ENCODE assay signal across 24 mouse cellular contexts in the genomic region with DNA sequence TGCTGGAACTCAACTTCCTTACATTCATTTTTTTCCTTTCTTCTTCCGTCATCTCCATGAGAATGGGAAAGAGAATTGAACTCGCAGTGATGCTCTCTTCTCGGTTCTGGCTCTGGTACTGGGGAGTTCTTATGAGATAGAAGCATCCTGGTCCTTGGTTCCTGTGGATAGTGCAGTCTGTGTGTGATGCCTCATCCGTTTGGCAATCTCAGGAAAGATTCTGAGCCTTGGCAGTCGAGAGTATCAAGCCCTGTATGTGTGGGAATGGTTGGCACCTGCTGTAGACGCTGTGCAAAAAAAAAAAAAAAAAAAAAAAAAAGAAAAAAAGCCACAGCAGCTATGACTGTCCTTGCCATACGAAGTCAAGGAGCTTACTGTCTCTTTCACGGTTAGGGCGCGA. TPM values are rescaled to one million over a fixed set of nuclear protein-coding genes. Genes with fewer than 3 reads are reported as not detected.
DNase-seq lines count a peak whose midpoint lies in the region; TF ChIP-seq lines count a peak whose summit lies in the region.
"Had no signal": no experiment of that assay in that cellular context is flagged by ENCODE, and none has a peak within 500 bp of the region (broad histone marks: within the 10 kb centered on the region; RNA-seq: fewer than 3 reads in every experiment).

No protein-coding gene starts in this region.

- no peak for TF ChIP-seq CTCF in layer of hippocampus, adult 2 months (conservative IDR thresholded peaks at IDR 0.05)
- no peak for TF ChIP-seq CTCF in cerebellum, adult 2 months (IDR thresholded peaks at IDR 0.05; ENCODE audit: borderline replicate concordance, insufficient read depth, low read depth, low read length)

- H3K4me1 ChIP-seq in cerebellum, adult 2 months (ENCODE audit: control insufficient read depth, insufficient read depth, low read length), result peaks cover 40% of the 10 kb centered on the region
- H3K4me1 ChIP-seq: embryonic facial prominence, embryonic 10.5 days; heart, embryonic 12.5 days; kidney, embryonic 15.5 days; limb, embryonic 12.5 days had no signal

- WGBS in cerebellum, adult 2 months, result 12% methylated on average over 10 of the region's 10 CpGs

- H3K27ac ChIP-seq in layer of hippocampus, adult 2 months, result peak overlapping the region; percentile 72; the same call in 1 of the 2 replicates
- peak overlapping the region; percentile 70; the same call in 1 of the 2 replicates for H3K27ac ChIP-seq in cerebellum, adult 2 months (ENCODE audit: insufficient read depth, low read length)
- H3K27ac ChIP-seq: embryonic facial prominence, embryonic 10.5 days; hindbrain, embryonic 10.5 days; kidney, embryonic 15.5 days; limb, embryonic 12.5 days; macrophage; midbrain, embryonic 15.5 days; neural tube, embryonic 12.5 days had no signal

- H3K27me3 ChIP-seq in cerebellum, adult 2 months (ENCODE audit: control insufficient read depth, insufficient read depth, low read length), result no peaks in the 10 kb centered on the region
- H3K27me3 ChIP-seq: kidney, embryonic 15.5 days; limb, embryonic 12.5 days; midbrain, embryonic 15.5 days; neural tube, embryonic 12.5 days had no signal

- H3K4me3 ChIP-seq in layer of hippocampus, adult 2 months, result no peak overlapping the region
- H3K4me3 ChIP-seq in cerebellum, adult 2 months (replicated peaks; ENCODE audit: insufficient read depth, low read depth, low read length), result no peak overlapping the region
- H3K4me3 ChIP-seq: embryonic facial prominence, embryonic 10.5 days; heart, embryonic 12.5 days; hindbrain, embryonic 10.5 days; kidney, embryonic 15.5 days; limb, embryonic 12.5 days; midbrain, embryonic 15.5 days; neural tube, embryonic 12.5 days had no signal

- peak; percentile 70 for DNase-seq in cerebellum, adult 11-12 months
- no peak for DNase-seq in cerebellum, adult 8-10 months
- peak in 1 of 2 experiments; percentile 59 for DNase-seq in layer of hippocampus, adult 2 months (ENCODE audit: low spot score in 2 of 2)
- no peak for DNase-seq in layer of hippocampus, adult 9-10 months (ENCODE audit: low spot score)
- peak; percentile 48 to 86 for DNase-seq in cerebellum, adult 2 months
- peak; percentile 80 for DNase-seq in telencephalon, adult 2 months (ENCODE audit: low read depth, low spot score)
- no peak for DNase-seq in thymus, adult 18-20 months
- DNase-seq: adrenal gland, postnatal 14 days; gastrocnemius, postnatal 14 days; heart, adult 18-20 months; heart, postnatal 10 days; kidney, adult 11 months; kidney, postnatal 4 days; liver, postnatal 0 days; thymus, postnatal 36 days had no signal

- TF ChIP-seq POLR2A in cerebellum, adult 2 months (IDR thresholded peaks at IDR 0.05; ENCODE audit: borderline replicate concordance, insufficient read depth, low read length), result no peak

RNA-seq across cellular contexts. Expression of gene Phactr3, which starts 47.2 kb away (rescaled TPM):
- total RNA-seq in layer of hippocampus, adult 2 months (2021), result 100 to 1,000 TPM; 139 to 141 TPM
- 75.5 and 79.8 TPM in 2 replicates for polyA plus RNA-seq in cerebellum, adult 2 months (2012; rRNA removed)
- total RNA-seq: common myeloid progenitor, adult 5-6 weeks had no signal
- polyA plus RNA-seq: liver, postnatal 0 days; macrophage had no signal

Comparison
In these comparisons a context has a peak if more than half of its experiments do, and no peak if none do; other contexts are left out.
1. DNase-seq: peak in cerebellum, adult 11-12 months (single experiment), cerebellum, adult 2 months (2 of 2) and telencephalon, adult 2 months (single experiment); none in cerebellum, adult 8-10 months (single experiment), layer of hippocampus, adult 9-10 months (single experiment) and thymus, adult 18-20 months (0 of 2).